Mouse (Mus musculus) left cerebral cortex, adult 18-20 months (tissue): ENCODE measurements around the gene Cd69. TPM values are rescaled to one million over a fixed set of nuclear protein-coding genes. Genes with fewer than 3 reads are reported as not detected.

Source experiments
- DNase-seq, 2 experiments: peaks; one replicate each; pipeline ENCODE4 v3.0.0; 2021 to 2022; ENCODE audit warnings: low spot score in 2 of 2, mixed read lengths in 1 of 2
- long read RNA-seq, 2 experiments: library from polyadenylated mRNA; stranded (forward); transcript quantifications; one replicate each; pipeline ENCODE4 v2.0.0; 2021
- total RNA-seq, 2 experiments: library from RNA; stranded (reverse); gene quantifications; 2 replicates each; pipeline ENCODE4 v1.2.3; 2021

Cd69 gene
- not detected for total RNA-seq
- long read RNA-seq, experiment 1, result 0 reads
- long read RNA-seq, experiment 2, result 0 reads

GRCm38 (mm10) chr6:129275220-129275619 is at the start of gene Cd69:
Gene Cd69, minus strand, starts transcription at chr6:129275436.
- DNase-seq, result no peak

DNA sequence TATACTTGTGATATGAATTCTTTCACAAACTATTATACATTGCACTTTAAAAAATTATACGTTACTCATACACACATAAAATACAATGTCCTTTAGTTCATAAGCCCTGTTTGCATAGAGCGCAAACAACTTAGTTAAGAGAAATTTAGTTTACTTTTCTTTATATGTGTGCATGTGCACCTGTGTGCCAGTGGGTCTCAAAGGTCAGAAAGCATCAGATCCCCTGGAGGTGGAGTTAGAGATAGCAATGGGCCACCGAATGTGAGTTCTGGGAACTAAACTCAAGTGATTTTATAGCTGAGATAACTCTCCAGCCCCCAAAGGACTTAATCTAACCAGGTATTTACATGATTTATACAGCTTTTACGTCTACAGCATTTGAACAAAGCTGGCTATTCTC is 44.1 kb upstream of the Cd69 start:
- DNase-seq, result no peak

- DNase-seq, result no peak
Measured at GRCm38 (mm10) chr6:129318395-129318794, 43.2 kb upstream of the Cd69 start.

DNA sequence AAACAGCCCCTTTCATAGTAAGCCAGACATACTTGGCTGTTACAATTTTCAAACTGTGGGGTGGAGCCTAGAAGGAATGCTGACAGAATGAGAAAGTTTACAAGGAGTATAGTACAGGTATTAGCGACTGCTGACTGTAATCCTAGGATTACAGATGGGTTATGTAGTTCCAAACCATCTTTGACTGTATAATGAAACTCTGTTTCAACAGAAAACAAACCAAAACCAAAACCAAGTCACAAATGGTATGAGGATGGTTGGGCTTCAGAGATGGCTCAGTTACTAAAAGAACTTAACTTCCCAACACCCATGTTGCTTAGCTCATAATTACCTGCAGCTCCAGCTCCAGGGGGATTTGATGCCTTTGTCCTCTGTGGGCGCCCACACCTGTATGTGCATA is 41.2 kb upstream of the Cd69 start:
- DNase-seq, result no peak

- no peak for DNase-seq
Measured at GRCm38 (mm10) chr6:129315698-129316097, 40.5 kb upstream of the Cd69 start.

- DNase-seq, result no peak
Measured at GRCm38 (mm10) chr6:129314655-129315168, 39.5 kb upstream of the Cd69 start.

- DNase-seq, result no peak
Measured at GRCm38 (mm10) chr6:129312499-129312898, 37.3 kb upstream of the Cd69 start.

DNA sequence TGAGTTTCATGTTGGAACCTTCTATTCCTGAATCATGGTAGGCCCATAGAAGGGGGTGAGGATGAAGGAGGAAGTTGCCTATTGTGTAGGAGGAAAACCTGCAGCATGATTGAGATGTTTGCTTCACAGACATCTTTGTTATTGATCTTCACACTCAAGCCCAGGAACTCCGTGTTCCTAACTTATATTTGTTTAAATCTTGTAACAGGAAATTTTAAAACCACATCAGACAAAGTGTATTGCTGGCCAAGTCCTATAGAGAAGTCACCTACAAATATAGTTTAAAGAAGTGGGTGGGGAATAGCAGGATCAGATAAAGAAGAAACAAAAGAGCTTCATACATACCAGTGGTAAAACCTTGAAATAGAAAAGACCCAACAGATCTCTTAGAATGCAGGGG is 28.9 kb upstream of the Cd69 start:
- DNase-seq, result no peak

- DNase-seq, result no peak
Measured at GRCm38 (mm10) chr6:129288708-129289107, 13.5 kb upstream of the Cd69 start.

- DNase-seq, result no peak
Measured at GRCm38 (mm10) chr6:129284384-129285104, 9.3 kb upstream of the Cd69 start.

GRCm38 (mm10) chr6:129283271-129283670 is 8.0 kb upstream of the Cd69 start:
- no peak for DNase-seq

- no peak for DNase-seq
Measured at GRCm38 (mm10) chr6:129276483-129276882, 1.2 kb upstream of the Cd69 start.

GRCm38 (mm10) chr6:129275624-129276203 is 478 bp upstream of the Cd69 start:
- no peak for DNase-seq

DNA sequence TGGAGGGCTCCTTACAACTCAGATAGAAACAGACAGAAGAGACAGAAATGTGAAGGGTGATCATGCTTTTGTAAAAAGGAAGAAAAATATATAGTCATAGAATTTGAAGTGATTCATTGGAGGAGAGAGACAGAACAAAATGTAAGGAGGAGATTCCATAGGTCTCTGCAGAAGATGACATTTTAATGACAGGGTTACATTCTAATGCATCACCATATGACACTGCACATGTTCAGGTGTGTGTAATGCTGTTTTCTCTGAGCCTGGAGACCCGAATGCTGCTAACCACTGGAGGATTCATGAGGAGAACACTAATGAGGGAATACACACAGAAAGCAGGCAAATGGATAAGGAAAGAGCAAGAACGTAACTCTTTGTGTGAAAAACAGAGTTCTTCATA is 760 bp downstream of the Cd69 start:
- DNase-seq, result no peak

GRCm38 (mm10) chr6:129273662-129274061 is 1.6 kb downstream of the Cd69 start:
- no peak for DNase-seq

- no peak for DNase-seq
Measured at GRCm38 (mm10) chr6:129266438-129267022, 8.7 kb downstream of the Cd69 start.

DNA sequence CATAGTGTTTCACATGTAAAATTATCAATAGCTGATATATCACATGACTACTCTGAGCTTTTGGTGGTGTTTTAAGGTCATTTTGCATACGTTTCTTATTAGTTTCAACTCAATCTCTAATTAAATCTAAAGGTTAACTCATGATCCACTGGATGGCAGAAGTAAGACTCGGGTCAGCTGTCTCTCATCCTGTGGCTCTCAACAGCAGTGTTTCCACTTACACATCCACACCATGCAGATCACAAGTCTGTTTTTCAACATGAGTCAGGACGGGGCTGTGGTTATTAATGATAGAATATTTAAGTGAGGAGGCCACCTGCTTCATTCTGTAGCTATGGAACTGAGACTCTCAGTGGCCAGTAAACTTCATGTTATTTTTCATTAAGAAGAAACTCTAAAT is 9.4 kb downstream of the Cd69 start:
- DNase-seq, result no peak

GRCm38 (mm10) chr6:129260940-129261339 is 14.3 kb downstream of the Cd69 start:
- no peak for DNase-seq

DNA sequence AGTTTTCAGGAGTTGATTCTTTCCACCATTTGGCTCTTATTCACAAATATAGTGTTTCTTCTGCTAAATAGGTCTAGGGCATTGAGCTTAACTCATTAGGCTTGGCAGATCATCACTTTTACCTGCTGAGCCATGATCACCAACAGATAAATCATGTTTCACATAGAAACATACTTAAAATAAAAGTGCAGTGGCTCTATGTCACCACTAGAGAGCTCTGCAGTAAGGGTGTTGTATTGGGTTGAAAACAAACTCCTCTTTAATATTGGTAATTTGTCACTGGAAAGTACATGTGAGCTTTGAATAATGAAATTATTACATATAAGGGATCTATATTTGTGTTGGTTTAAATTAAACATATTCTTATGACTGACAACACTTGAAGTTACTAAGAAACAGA is 15.2 kb downstream of the Cd69 start:
- no peak for DNase-seq

- no peak for DNase-seq
Measured at GRCm38 (mm10) chr6:129256018-129256417, 19.2 kb downstream of the Cd69 start.

- no peak for DNase-seq
Measured at GRCm38 (mm10) chr6:129254949-129255602, 20.2 kb downstream of the Cd69 start.

DNA sequence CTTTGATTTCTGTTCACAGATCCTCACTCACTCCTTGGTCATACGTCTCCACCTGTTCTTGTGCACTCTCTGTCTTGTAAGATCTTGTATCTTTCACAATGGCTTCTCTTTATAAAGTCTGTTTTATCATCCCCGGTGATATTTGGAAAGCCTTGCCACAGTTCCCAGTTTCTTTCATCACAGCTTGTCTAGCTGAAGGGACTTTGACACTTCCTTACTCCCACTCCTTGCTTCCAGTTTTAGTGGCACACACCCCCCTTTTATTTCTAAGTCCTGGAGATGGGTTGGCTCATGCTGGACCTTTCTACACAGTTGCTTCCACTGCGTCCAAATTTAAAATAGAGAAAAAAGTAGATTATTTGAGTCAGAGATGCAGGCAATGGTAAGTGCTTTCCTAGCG is 20.9 kb downstream of the Cd69 start:
- DNase-seq, result no peak
